Mouse (Mus musculus) bone marrow macrophage, adult 2 months (primary cell): ENCODE measurements around the gene Arl4a.

ENCODE experiments used
- CTCF ChIP-seq: IDR thresholded peaks from 2 replicates; pipeline ENCODE4 v1.5.1; 2012; ENCODE audit warnings: low read depth, mild to moderate bottlenecking, low read length, moderate library complexity
- POLR2A ChIP-seq: IDR thresholded peaks from 2 replicates; pipeline ENCODE4 v1.6.1; 2012; ENCODE audit warnings: mild to moderate bottlenecking, low read depth, low read length, borderline replicate concordance

- TF ChIP-seq POLR2A (no peak), CTCF (no peak)
Measured at GRCm38 (mm10) chr12:39989136-39989535, 48.7 kb downstream of the Arl4a start.
